Mouse (Mus musculus) midbrain, embryonic 10.5 days (tissue): ENCODE measurements around the gene 4931406C07Rik. TPM values are rescaled to one million over a fixed set of nuclear protein-coding genes. Genes with fewer than 3 reads are reported as not detected.
A peak's percentile ranks its signal among the peaks of the same experiment; 100 is the strongest.

Experiments
- DNase-seq: peaks from one replicate; pipeline ENCODE4 v3.0.0-alpha.2; 2017; ENCODE audit warnings: low spot score
- H3K27ac ChIP-seq: fragments of 300-500 bp; sonication (generic); replicated peaks from 2 replicates; pipeline ENCODE4 v1.5.1; 2016; ENCODE audit warnings: mild to moderate bottlenecking
- H3K27me3 ChIP-seq: fragments of 300-500 bp; sonication (generic); 2 replicates; pipeline ENCODE4 v1.6.1; 2016; ENCODE audit warnings: low read depth, mild to moderate bottlenecking; ENCODE audit not compliant: poor library complexity, severe bottlenecking
- H3K36me3 ChIP-seq: fragments of 300-500 bp; sonication (generic); 2 replicates; pipeline ENCODE4 v1.6.1; 2016; ENCODE audit warnings: mild to moderate bottlenecking, moderate library complexity
- H3K4me1 ChIP-seq: fragments of 300-500 bp; sonication (generic); 2 replicates; pipeline ENCODE4 v1.6.1; 2016
- H3K4me3 ChIP-seq: fragments of 300-500 bp; sonication (generic); 2 replicates; pipeline ENCODE4 v1.5.1; 2016; ENCODE audit warnings: mild to moderate bottlenecking, moderate library complexity
- H3K9me3 ChIP-seq: fragments of 300-500 bp; sonication (generic); replicated peaks from 2 replicates; pipeline ENCODE4 v1.6.1; 2016; ENCODE audit warnings: mild to moderate bottlenecking
- WGBS: fragments of 180-500 bp; shearing (Covaris S2); methylation state at CpG from one replicate; pipeline ENCODE4 v1.1.7; 2016; 5-methylcytosine and 5-hydroxymethylcytosine counted together
- polyA plus RNA-seq: library from polyadenylated mRNA; unstranded; fragments of >200 nt; fragmentation: Nextera tagmentation; extraction: Ambion mirVana; gene quantifications from 2 replicates; pipeline ENCODE4 v1.2.1, GENCODE M21; 2016

4931406C07Rik gene
- polyA plus RNA-seq, 1 experiment from 2014 or later: 5.3 TPM

DNA sequence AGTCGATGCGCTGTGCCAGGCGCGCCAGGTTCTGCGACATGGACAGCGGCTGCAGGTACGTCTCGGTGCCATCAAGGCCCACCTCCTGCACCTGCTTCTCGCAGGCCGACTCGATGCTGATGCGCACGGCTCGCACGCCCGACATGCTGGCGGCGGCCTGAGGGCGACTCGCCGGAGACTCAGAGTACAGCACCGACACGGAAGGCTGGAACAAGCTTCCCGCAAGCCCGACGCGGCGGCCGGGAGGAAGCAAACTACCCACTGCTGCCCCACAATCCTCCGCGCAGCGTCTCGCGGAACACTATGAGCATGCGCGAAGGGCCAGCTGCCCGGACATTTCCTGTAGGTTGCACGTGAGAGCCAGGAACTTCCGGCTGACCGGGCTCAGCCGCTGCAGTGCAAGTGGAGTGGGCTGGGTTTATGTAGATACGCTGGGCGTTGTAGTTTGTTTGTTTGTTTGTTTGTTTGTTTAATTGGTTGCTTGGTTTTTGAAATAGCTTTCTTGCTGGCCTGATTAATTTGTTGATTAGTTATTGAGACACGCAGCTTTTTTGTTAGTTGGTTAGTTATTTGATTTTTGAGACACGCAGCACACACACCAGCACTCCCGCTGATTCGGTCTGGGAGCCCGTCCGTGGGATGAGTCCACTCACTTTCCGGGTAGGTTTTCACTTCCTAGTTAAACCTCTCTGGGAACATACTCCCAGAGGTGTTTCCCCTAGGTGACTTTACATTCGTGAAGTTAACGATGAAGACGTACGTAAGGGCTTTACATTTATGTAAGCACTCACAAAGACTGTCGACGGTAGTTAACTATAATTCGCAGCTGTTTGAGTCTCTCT lies 26.4 kb downstream of the 4931406C07Rik start, which contains the start of gene Med17:
Gene Med17 (minus strand): TSS at position 283 of the 842 bp plus-strand sequence.
- H3K4me1 ChIP-seq: peaks cover 25% of the 10 kb centered on the region
- H3K27ac ChIP-seq: peak within 1 kb of the TSS; percentile 92
- H3K36me3 ChIP-seq: peaks cover 25% of the 10 kb centered on the region
- WGBS: 1% methylated on average over 57 of the region's 57 CpGs
- peak; percentile 95 for DNase-seq
- no peaks in the 10 kb centered on the region for H3K9me3 ChIP-seq
- H3K4me3 ChIP-seq: peak within 1 kb of the TSS; percentile 98
- no peaks in the 10 kb centered on the region for H3K27me3 ChIP-seq

DNA sequence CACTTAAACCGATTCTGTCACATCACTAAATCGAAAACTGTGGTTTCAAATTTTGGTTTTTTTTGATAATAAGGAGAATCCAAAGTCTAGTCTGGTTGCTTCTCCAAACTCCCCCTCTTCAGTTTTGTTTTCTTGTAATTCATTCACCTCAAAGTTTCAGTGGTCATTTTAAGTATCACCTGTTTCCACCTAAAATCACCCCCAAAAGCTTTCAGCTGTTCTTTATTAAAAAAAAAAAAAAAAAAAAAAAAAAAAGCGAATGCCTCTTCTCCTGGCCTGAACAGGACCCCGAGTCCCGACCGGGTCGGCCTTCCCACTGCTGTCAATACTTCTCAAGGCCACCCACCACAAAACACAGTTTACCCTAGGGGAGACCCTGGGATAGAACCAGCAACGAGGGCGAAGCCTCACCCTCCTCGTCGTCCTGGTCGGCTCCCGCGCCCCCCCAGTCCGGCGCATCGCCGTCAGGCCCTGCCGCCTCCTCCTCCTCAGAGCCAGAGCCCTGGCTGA lies 27.1 kb downstream of the 4931406C07Rik start:
- Histone ChIP-seq H3K4me3 (peak overlapping the region; percentile 98), H3K4me1 (peaks cover 25% of the 10 kb centered on the region), H3K27me3 (no peaks in the 10 kb centered on the region), H3K9me3 (no peaks in the 10 kb centered on the region), H3K36me3 (peaks cover 31% of the 10 kb centered on the region), H3K27ac (peak overlapping the region; percentile 92)
- DNase-seq: no peak
- WGBS: 9% methylated on average over 19 of the region's 19 CpGs

DNA sequence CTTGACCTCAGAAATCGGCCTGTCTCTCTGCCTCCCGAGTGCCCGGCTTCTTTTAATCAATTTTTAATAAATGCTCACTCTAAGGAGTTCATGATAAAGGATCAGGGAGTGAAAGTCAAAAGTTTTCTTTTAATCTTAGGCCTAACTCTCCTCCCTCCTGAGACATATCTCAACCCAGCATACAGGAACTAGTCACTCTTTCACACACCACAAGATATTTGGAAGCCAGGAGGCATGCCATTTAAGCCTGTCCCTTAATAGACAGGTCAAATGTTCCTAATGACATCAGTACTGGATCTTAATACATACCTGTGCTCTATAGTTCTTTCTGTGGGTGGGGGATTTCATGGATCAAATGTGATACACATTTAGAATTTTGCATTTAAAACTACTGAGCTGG lies 27.9 kb downstream of the 4931406C07Rik start:
- H3K4me1 ChIP-seq: peaks cover 25% of the 10 kb centered on the region
- peaks cover 40% of the 10 kb centered on the region for H3K36me3 ChIP-seq
- no peaks in the 10 kb centered on the region for H3K27me3 ChIP-seq
- DNase-seq: no peak
- 96% methylated on average over 3 of the region's 3 CpGs for WGBS
- no peaks in the 10 kb centered on the region for H3K9me3 ChIP-seq
- no peak overlapping the region for H3K27ac ChIP-seq
- H3K4me3 ChIP-seq: peak overlapping the region; percentile 98; the same call in 1 of the 2 replicates

DNA sequence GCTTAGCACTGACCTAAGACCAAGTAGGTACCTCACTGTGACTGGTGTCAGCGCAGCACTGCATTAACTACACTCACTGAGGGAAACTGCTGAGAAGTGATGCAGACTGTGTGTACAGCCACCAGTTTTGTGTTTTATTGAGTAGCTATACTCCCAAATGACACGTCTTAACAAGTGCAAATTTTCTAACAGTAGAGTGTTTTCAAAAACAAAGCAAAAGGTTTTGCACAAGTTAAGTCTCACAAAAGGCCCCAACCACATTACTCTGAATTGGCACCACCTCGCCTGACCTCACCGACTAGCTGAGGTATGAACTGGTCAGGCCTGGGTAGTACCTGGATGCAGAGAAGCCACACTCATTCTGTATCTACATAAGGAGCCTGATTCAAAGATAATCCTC lies 29.4 kb downstream of the 4931406C07Rik start:
- WGBS: 94% methylated on average over 4 of the region's 4 CpGs
- H3K4me1 ChIP-seq: peaks cover 25% of the 10 kb centered on the region

DNA sequence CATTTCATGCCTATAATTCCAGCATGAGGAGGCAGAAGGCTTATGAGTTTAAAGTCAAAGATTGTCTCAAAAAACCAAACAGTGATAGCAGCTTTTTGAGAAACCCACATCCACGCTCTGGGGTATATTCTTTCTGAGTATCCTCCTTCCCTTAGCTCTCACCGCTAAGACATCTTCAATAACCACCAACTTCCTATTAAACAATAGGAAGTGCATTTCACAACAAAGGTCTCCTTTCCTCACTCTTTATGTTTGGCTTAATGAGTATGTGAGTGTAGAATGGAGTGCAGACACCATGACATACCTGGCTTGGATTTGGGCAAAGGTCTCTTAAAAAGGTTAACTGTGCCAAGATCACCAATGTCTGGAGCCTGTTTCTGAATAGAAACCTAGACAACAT lies 32.3 kb downstream of the 4931406C07Rik start:
- 94% methylated on average over 2 of the region's 2 CpGs for WGBS
- Histone ChIP-seq H3K4me3 (no peak overlapping the region), H3K27me3 (no peaks in the 10 kb centered on the region), H3K4me1 (peaks cover 11% of the 10 kb centered on the region), H3K27ac (no peak overlapping the region), H3K36me3 (peaks cover 84% of the 10 kb centered on the region), H3K9me3 (no peaks in the 10 kb centered on the region)
- no peak for DNase-seq

More for the DNA sequence above, 29.4 kb downstream of the 4931406C07Rik start:
- Histone ChIP-seq H3K4me3 (no peak overlapping the region), H3K27me3 (no peaks in the 10 kb centered on the region), H3K9me3 (no peaks in the 10 kb centered on the region), H3K36me3 (peaks cover 55% of the 10 kb centered on the region), H3K27ac (no peak overlapping the region)
- DNase-seq: no peak

DNA sequence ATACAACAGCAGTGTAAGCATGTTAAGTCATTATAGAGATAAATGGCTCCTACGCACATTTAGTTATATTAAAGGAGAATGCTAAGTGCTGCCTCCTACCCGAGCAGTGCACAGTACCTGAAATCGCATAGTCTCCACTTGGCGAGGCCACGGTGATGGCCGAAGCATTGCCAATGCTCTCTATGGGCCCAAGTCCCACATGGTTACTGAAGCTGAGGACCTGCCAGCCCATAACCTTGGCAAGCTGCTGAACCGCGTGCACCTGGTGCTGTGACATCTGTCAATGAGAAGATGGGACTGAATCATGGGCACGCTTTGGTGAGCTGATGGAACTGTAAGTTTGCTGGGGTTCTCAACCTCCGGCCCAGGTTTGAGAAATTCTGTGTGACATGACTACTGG lies 42.8 kb downstream of the 4931406C07Rik start:
- no peaks in the 10 kb centered on the region for H3K4me1 ChIP-seq
- no peak overlapping the region for H3K4me3 ChIP-seq
- H3K9me3 ChIP-seq: no peaks in the 10 kb centered on the region
- WGBS: 96% methylated on average over 10 of the region's 10 CpGs
- H3K36me3 ChIP-seq: peaks cover 85% of the 10 kb centered on the region
- no peak for DNase-seq
- H3K27me3 ChIP-seq: no peaks in the 10 kb centered on the region
- H3K27ac ChIP-seq: no peak overlapping the region

DNA sequence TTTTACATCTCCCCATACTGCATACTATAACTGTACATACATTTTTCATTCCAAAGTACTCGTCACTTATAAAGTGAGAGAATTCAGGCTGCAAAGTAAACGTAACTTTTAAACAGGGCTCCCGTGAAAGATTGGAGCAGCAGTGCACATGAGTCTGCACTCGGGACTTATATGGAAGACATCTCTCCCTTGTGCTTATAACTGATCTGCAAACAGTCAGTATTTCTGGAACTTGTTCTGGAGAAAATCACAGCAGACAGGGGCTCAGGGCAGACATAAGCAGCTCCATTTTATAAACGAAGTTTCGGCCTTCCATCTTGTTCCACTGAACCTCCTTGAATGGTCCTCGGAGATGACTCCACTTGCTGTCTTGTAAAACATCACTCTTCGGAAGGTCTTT lies 44.3 kb downstream of the 4931406C07Rik start:
- H3K27ac ChIP-seq: no peak overlapping the region
- H3K4me1 ChIP-seq: no peaks in the 10 kb centered on the region
- peaks cover 70% of the 10 kb centered on the region for H3K36me3 ChIP-seq
- 95% methylated on average over 8 of the region's 8 CpGs for WGBS
- H3K27me3 ChIP-seq: no peaks in the 10 kb centered on the region
- no peaks in the 10 kb centered on the region for H3K9me3 ChIP-seq
- no peak for DNase-seq
- no peak overlapping the region for H3K4me3 ChIP-seq

DNA sequence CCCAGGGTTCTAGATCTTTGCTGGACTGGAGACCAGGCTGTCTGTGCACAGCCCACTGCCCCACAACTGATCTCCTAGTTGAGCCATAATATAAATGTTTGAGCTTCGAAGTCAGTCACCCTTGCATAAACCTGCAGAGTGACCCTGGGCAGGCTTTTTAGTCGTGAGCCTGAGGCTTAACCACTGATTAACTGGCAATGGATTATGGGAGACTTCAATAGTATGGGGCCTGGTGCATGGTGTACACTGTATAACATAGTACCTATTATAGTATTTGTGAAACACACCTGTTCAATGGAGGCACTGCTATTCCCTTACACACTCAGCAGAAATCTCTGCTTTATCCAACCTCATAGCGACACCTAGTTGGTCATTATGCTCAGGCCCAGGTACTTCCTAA lies 50.0 kb downstream of the 4931406C07Rik start:
- H3K9me3 ChIP-seq: no peaks in the 10 kb centered on the region
- H3K36me3 ChIP-seq: peaks cover 12% of the 10 kb centered on the region
- no peak overlapping the region for H3K4me3 ChIP-seq
- WGBS: 86% methylated on average over 3 of the region's 3 CpGs
- no peaks in the 10 kb centered on the region for H3K27me3 ChIP-seq
- DNase-seq: no peak
- H3K27ac ChIP-seq: no peak overlapping the region
- no peaks in the 10 kb centered on the region for H3K4me1 ChIP-seq

DNA sequence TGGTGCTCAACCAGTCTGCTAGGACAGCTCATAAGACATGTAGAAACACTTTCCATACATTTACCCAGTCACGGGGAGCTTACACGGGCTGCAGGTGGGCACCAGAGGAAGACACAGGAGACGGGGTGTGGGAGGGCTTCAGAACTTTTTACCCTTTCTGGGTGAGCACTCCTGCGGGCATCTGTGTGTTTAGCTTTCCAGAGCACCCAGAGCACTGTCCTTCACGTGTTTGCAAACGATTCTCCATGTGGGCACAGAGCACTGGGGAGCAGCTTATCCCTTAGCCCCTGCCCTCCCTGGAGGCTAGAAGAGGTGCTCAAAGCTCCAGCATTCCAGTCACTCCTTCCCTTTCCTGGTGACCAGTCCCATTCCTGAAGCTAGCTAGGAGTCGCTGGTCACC lies 51.7 kb downstream of the 4931406C07Rik start:
- no peak for DNase-seq
- Histone ChIP-seq H3K9me3 (no peaks in the 10 kb centered on the region), H3K27me3 (no peaks in the 10 kb centered on the region), H3K36me3 (no peaks in the 10 kb centered on the region), H3K27ac (no peak overlapping the region), H3K4me3 (no peak overlapping the region), H3K4me1 (no peaks in the 10 kb centered on the region)
- WGBS: 85% methylated on average over 7 of the region's 7 CpGs

DNA sequence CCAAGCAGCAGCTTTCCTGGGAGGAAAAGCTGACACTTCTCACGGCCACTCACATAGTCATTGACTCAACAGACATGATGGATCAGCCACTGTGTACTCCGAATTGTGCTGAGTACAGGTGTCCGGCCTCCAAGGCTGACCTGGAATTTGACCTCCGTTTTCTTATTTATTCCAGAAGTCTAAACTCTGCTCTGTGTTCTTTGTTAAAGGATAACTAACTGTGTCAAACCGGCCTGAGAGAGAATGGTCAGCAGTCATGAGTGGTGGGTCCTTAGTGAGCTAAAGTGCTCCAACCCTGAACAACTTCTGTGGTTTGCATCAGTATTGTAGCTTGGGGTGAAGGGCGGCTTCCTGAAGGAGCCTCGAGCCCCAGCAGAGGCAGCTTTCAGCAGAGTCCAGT lies 54.1 kb downstream of the 4931406C07Rik start:
- no peak overlapping the region for H3K4me3 ChIP-seq
- H3K9me3 ChIP-seq: no peaks in the 10 kb centered on the region
- DNase-seq: no peak
- H3K36me3 ChIP-seq: no peaks in the 10 kb centered on the region
- H3K27me3 ChIP-seq: no peaks in the 10 kb centered on the region
- 87% methylated on average over 7 of the region's 7 CpGs for WGBS
- no peak overlapping the region for H3K27ac ChIP-seq
- no peaks in the 10 kb centered on the region for H3K4me1 ChIP-seq

DNA sequence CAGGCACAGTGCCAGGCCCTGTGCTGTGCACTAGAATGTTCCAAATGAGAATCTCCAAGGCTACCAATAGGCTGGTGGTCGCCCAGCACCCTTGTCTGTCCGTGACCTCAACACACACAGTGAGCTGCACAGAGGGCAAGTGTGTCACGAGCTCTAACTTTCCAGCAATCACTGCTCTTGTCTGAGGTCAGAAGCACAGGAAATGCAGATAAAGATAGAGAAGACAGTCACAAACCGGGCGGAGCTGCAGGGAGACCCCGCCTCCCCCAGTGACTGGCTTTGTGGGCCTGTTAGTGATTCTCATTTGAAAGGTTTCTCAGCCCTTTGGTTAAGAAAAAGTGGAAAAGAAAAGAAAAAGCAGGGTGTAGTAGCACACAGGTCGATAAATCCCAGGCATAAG lies 55.9 kb downstream of the 4931406C07Rik start:
- H3K4me1 ChIP-seq: no peaks in the 10 kb centered on the region
- 82% methylated on average over 7 of the region's 7 CpGs for WGBS
- no peaks in the 10 kb centered on the region for H3K36me3 ChIP-seq
- H3K4me3 ChIP-seq: no peak overlapping the region
- DNase-seq: no peak
- no peaks in the 10 kb centered on the region for H3K9me3 ChIP-seq
- no peak overlapping the region for H3K27ac ChIP-seq
- no peaks in the 10 kb centered on the region for H3K27me3 ChIP-seq

DNA sequence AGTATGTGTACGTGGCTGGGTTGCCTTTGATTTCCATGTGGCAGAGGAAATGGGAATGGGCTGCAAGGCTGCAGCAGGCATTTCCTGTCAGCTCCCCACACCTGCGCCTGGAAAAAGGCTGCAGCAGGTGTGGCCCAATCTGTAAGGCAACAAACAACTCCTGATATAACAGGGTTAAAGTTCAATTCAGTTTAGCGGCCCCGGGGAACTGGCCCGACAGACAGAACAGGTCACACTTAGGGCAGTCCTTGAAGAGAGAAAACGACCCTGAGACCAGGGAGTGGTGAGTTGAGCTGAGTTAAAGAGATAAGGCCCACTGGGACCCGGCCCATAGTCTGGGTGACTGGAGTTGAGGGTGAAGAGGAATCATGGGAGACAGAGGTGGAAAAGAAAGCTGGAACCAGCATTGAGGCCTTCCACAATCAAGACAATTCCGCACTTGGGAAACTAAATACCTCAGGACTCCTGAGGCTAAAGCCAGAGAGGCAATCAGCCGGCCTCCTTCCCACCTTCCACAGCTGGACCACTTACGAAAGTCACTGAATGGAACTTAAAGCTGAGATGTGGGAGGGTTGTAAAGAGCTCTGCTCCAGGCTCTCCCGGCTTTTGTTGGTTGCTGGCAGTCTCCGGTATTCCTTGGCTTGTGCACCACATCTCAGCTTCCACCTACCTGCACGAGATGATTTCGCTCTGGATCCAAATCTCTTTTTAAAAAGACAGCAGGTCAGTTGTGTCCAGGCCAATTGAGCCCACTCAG lies 60.8 kb downstream of the 4931406C07Rik start:
- 79% methylated on average over 14 of the region's 14 CpGs for WGBS
- peaks cover 3% of the 10 kb centered on the region for H3K27me3 ChIP-seq
- DNase-seq: no peak

DNA sequence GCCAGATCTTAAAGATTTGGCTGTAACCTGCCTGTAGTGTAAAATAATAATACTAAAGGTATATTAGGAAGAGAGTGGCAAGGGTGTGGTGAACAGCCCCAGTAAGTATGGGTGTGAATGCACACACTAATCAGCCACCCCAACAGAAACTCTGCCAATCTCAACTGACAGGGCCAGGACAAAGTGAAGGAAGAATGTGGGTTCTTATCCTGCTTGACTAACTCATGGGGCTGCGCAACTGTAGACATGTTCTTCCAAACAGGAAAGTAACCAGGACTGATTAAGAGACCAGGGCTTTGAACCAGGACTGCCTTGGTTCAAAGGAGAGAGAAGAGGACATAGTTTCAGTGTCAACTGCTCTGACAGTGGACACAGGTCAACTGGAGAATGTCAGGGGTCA lies 64.1 kb downstream of the 4931406C07Rik start:
- no peak for DNase-seq
- Histone ChIP-seq H3K4me1 (peaks cover 15% of the 10 kb centered on the region), H3K36me3 (no peaks in the 10 kb centered on the region), H3K9me3 (no peaks in the 10 kb centered on the region), H3K4me3 (no peak overlapping the region), H3K27ac (no peak overlapping the region), H3K27me3 (peaks cover 29% of the 10 kb centered on the region)
- WGBS: 89% methylated on average over 1 of the region's 1 CpGs

More for the DNA sequence above, 60.8 kb downstream of the 4931406C07Rik start:
- no peak overlapping the region for H3K27ac ChIP-seq
- no peaks in the 10 kb centered on the region for H3K4me1 ChIP-seq
- no peak overlapping the region for H3K4me3 ChIP-seq
- no peaks in the 10 kb centered on the region for H3K36me3 ChIP-seq
- no peaks in the 10 kb centered on the region for H3K9me3 ChIP-seq
